Mouse (Mus musculus): ENCODE results near the gene H2afx.

- no peak; the same call in 1 of the 2 replicates for TF ChIP-seq MAX (IDR thresholded peaks at IDR 0.05; ENCODE audit: low read length)
- no peak for TF ChIP-seq MAFK (IDR thresholded peaks at IDR 0.05; ENCODE audit: borderline replicate concordance, low read depth, low read length)
These were observed 15.2 kb upstream of the H2afx start for GRCm38 (mm10) chr9:44319105-44319886.

Data from MEL (cell line).